ENCODE assay signal across 12 mouse cellular contexts in genomic region chr19:6546096-6546495, GRCm38 (mm10). TPM values are rescaled to one million over a fixed set of nuclear protein-coding genes. Genes with fewer than 3 reads are reported as not detected.
DNase-seq lines count a peak whose midpoint lies in the region; ATAC-seq lines count a peak whose summit lies in the region.
"Had no signal": no experiment of that assay in that cellular context is flagged by ENCODE, and none has a peak within 500 bp of the region (broad histone marks: within the 10 kb centered on the region; RNA-seq: fewer than 3 reads in every experiment).

No protein-coding gene starts in this region.

- H3K27ac ChIP-seq in heart, embryonic 11.5 days (ENCODE audit: low read depth, low read length) = no peak overlapping the region
- H3K27ac ChIP-seq: heart, embryonic 15.5 days; neural tube, embryonic 12.5 days had no signal

- intact Hi-C loops in heart, postnatal 10 days (cut with DNase I) = no loop called here

- H3K9me3 ChIP-seq in heart, embryonic 11.5 days (replicated peaks; ENCODE audit: control insufficient read depth, low read length) = no peaks in the 10 kb centered on the region
- H3K9me3 ChIP-seq: heart, embryonic 15.5 days; neural tube, embryonic 12.5 days had no signal

- 73% methylated on average over 1 of the region's 1 CpGs for WGBS in heart, embryonic 11.5 days (ENCODE audit: insufficient replicate concordance)

- H3K9ac ChIP-seq in heart, embryonic 11.5 days (ENCODE audit: low read depth, low read length) = no peak overlapping the region
- H3K9ac ChIP-seq: heart, embryonic 15.5 days; neural tube, embryonic 12.5 days had no signal

- H3K36me3 ChIP-seq in heart, embryonic 11.5 days (ENCODE audit: control insufficient read depth, insufficient read depth, low read length) = no peaks in the 10 kb centered on the region
- H3K36me3 ChIP-seq: heart, embryonic 15.5 days; neural tube, embryonic 12.5 days had no signal

- H3K4me1 ChIP-seq in heart, embryonic 11.5 days (ENCODE audit: control insufficient read depth, insufficient read depth, low read length) = no peaks in the 10 kb centered on the region
- H3K4me1 ChIP-seq: heart, embryonic 15.5 days; neural tube, embryonic 12.5 days had no signal

- 0 out of 2 replicates have a peak, but pooled peaks cover 2% of the 10 kb centered on the region for H3K27me3 ChIP-seq in heart, embryonic 11.5 days (ENCODE audit: control insufficient read depth, insufficient read depth, low read length)
- H3K27me3 ChIP-seq: neural tube, embryonic 12.5 days had no signal

- ATAC-seq in heart, embryonic 11.5 days (replicated peaks; ENCODE audit: insufficient number of reproducible peaks, low FRiP score, low TSS enrichment) = no peak

- peak; percentile 24 to 44 for DNase-seq in heart, postnatal 10 days
- DNase-seq in urinary bladder, postnatal 14 days (ENCODE audit: low spot score) = peak; percentile 26
- DNase-seq in urinary bladder, postnatal 4 days (ENCODE audit: low spot score in 2 of 2) = no peak
- DNase-seq in cerebellum, adult 9-10 months = peak; percentile 96
- peak; percentile 92 to 94 for DNase-seq in kidney, postnatal 36 days
- no peak for DNase-seq in layer of hippocampus, adult 8-10 months (ENCODE audit: low spot score in 2 of 2)
- no peak for DNase-seq in layer of hippocampus, adult 18-20 months (ENCODE audit: low spot score in 2 of 2)
- DNase-seq: lung, postnatal 14 days; thymus, postnatal 4 days had no signal

- no peak overlapping the region for H3K4me3 ChIP-seq in heart, embryonic 11.5 days (ENCODE audit: low read depth, low read length)
- H3K4me3 ChIP-seq: heart, embryonic 15.5 days; neural tube, embryonic 12.5 days had no signal

- no peak overlapping the region for H3K4me2 ChIP-seq in heart, embryonic 11.5 days
- H3K4me2 ChIP-seq: heart, embryonic 15.5 days; neural tube, embryonic 12.5 days had no signal

RNA-seq across cellular contexts. Expression of gene Slc22a12, which starts 3.3 kb away (rescaled TPM):
- not detected for total RNA-seq in heart, postnatal 10 days (2021)
- polyA plus RNA-seq in heart, embryonic 11.5 days (2014; fragmentation: Nextera tagmentation; extraction: Ambion mirVana) = not detected in 2 replicates
- 1 to 10 TPM in 2 of 4 experiments, under 1 TPM in 2; 0.50 to 1.3 (median 0.96) TPM for total RNA-seq in layer of hippocampus, adult 8-10 months (2022)
- total RNA-seq in layer of hippocampus, adult 18-20 months (2021) = under 1 TPM; 0.28 to 0.72 TPM
- polyA plus RNA-seq: heart, embryonic 15.5 days; neural tube, embryonic 12.5 days had no signal

Comparison
In these comparisons a context has a peak if more than half of its experiments do, and no peak if none do; other contexts are left out.
1. DNase-seq: peak in heart, postnatal 10 days (2 of 2), urinary bladder, postnatal 14 days (single experiment), cerebellum, adult 9-10 months (single experiment) and kidney, postnatal 36 days (2 of 2); none in urinary bladder, postnatal 4 days (0 of 2), layer of hippocampus, adult 8-10 months (0 of 2) and layer of hippocampus, adult 18-20 months (0 of 2).